Mouse (Mus musculus) limb, embryonic 11.5 days (tissue): ENCODE measurements at regions not wholly inside any gene's neighbourhood (a gene's known extent, or its start where the extent isn't known, plus 50 kb on each side); places are given as distances from the start of the nearest gene placed in this dataset.

Source experiments
- ATAC-seq: fragments of 200-750 bp; cut with Nextera tagmentation; 2 replicates; pipeline ENCODE4 v1.8.0; 2017; ENCODE audit warnings: low read depth; ENCODE audit not compliant: insufficient number of reproducible peaks, low FRiP score, low TSS enrichment
- DNase-seq: peaks from one replicate; pipeline ENCODE4 v3.0.0-alpha.2; 2015; ENCODE audit warnings: low spot score
- H3K27ac ChIP-seq: fragments of 300-500 bp; sonication (generic); replicated peaks from 2 replicates; pipeline ENCODE4 v1.5.1; 2014; ENCODE audit warnings: low read depth, mild to moderate bottlenecking, low read length
- H3K27me3 ChIP-seq: fragments of 300-500 bp; sonication (generic); 2 replicates; pipeline ENCODE4 v1.6.1; 2014; ENCODE audit warnings: mild to moderate bottlenecking, low read length, mixed read lengths; ENCODE audit not compliant: control insufficient read depth, insufficient read depth
- H3K36me3 ChIP-seq: fragments of 300-500 bp; sonication (generic); 2 replicates; pipeline ENCODE4 v1.6.1; 2014; ENCODE audit warnings: mild to moderate bottlenecking, low read length, moderate library complexity, mixed read lengths; ENCODE audit not compliant: control insufficient read depth, insufficient read depth
- H3K4me1 ChIP-seq: fragments of 300-500 bp; sonication (generic); 2 replicates; pipeline ENCODE4 v1.6.1; 2014; ENCODE audit warnings: low read length, mixed read lengths; ENCODE audit not compliant: control insufficient read depth, insufficient read depth
- H3K4me2 ChIP-seq: fragments of 300-500 bp; sonication (generic); 2 replicates; pipeline ENCODE4 v1.6.1; 2014; ENCODE audit warnings: low read depth, mild to moderate bottlenecking, moderate library complexity; ENCODE audit not compliant: severe bottlenecking
- H3K4me3 ChIP-seq: fragments of 300-500 bp; sonication (generic); 2 replicates; pipeline ENCODE4 v1.5.1; 2014; ENCODE audit warnings: low read depth, low read length
- H3K9ac ChIP-seq: fragments of 300-500 bp; sonication (generic); 2 replicates; pipeline ENCODE4 v1.6.1; 2014; ENCODE audit warnings: mild to moderate bottlenecking, low read length
- H3K9me3 ChIP-seq: fragments of 300-500 bp; sonication (generic); 2 replicates; pipeline ENCODE4 v1.6.1; 2016; ENCODE audit warnings: low read length; ENCODE audit not compliant: control insufficient read depth
- WGBS: fragments of 180-500 bp; shearing (Covaris S2); extraction: QIAGEN DNeasy Blood & Tissue Kit; methylation state at CpG from one replicate; pipeline ENCODE4 v1.1.7; 2014; 5-methylcytosine and 5-hydroxymethylcytosine counted together

DNA sequence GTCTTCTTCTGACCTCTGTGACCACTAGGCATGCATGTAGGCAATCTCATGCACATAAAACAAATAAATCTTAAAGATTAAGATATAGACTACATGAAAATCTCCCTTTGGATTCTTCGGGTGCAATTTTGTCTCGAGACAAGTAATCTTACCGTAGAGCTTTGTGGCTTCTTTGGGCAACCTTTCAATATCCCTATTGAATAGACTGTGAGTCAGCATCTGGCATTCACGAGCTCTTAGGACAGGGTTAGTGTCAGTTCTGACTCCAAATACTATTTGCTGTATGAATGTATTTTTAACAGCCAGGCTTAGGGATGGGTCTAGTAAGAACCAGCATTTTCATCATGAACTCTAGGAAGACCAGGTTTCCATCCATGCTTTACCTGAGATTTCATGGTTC is 208.7 kb upstream of the Pik3r1 start:
- no peaks in the 10 kb centered on the region for H3K9me3 ChIP-seq
- WGBS, result 95% methylated on average over 4 of the region's 4 CpGs

GRCm38 (mm10) chr13:101980171-101980835 is 212.3 kb upstream of the Pik3r1 start:
- Histone ChIP-seq H3K27me3 (no peaks in the 10 kb centered on the region), H3K9ac (no peak overlapping the region), H3K4me3 (no peak overlapping the region), H3K36me3 (no peaks in the 10 kb centered on the region), H3K27ac (no peak overlapping the region), H3K4me2 (no peak overlapping the region), H3K4me1 (no peaks in the 10 kb centered on the region), H3K9me3 (no peaks in the 10 kb centered on the region)
- 68% methylated on average over 4 of the region's 4 CpGs for WGBS
- DNase-seq, result no peak
- ATAC-seq, result no peak

More for the DNA sequence above, 208.7 kb upstream of the Pik3r1 start:
- Histone ChIP-seq H3K4me3 (no peak overlapping the region), H3K4me2 (no peak overlapping the region), H3K27ac (no peak overlapping the region), H3K36me3 (no peaks in the 10 kb centered on the region), H3K4me1 (no peaks in the 10 kb centered on the region), H3K9ac (no peak overlapping the region), H3K27me3 (no peaks in the 10 kb centered on the region)
- no peak for DNase-seq
- no peak for ATAC-seq

DNA sequence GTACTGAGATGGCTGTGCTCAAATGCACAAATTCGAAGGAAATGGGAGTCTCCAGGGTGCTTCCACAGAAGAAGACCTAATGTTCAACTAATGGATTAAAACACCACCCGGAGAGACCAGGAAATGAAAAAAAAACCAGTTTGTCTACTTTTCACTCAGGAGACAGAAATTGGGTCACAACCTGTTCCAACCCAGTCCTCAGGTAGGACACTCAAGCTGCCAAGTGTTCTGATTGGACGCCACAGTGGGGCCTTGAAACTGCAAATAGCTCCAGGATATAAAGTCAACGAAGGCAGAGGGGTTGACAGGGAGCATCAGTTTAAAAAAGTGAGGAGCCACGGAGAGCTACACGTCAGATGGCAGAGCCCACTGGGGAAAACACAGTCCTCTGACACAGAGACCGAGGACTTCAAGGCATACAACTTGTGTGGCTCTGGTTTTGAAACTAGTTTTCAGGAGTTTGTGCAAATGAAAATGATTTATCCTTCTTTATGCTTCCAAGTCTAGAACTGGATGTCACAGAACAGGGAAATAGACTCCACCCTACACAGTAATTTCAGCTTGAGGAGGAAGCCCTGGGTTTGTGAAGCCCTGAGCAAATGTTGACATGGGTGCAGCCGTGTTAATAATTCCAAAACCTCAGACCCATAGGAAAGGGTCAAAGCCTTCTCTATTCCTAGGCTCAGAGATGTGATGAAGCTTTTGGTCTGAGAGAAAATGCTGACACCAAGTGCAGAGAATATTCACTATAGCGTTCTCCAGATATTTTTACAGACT is 220.8 kb upstream of the Pik3r1 start:
- H3K9ac ChIP-seq, result no peak overlapping the region
- H3K4me3 ChIP-seq, result no peak overlapping the region
- H3K27ac ChIP-seq, result no peak overlapping the region
- no peaks in the 10 kb centered on the region for H3K4me1 ChIP-seq
- H3K9me3 ChIP-seq, result no peaks in the 10 kb centered on the region
- no peak overlapping the region for H3K4me2 ChIP-seq
- no peaks in the 10 kb centered on the region for H3K27me3 ChIP-seq
- ATAC-seq (no peak), DNase-seq (no peak)
- WGBS, result 84% methylated on average over 9 of the region's 9 CpGs
- no peaks in the 10 kb centered on the region for H3K36me3 ChIP-seq

- no peak overlapping the region for H3K9ac ChIP-seq
- H3K27ac ChIP-seq, result no peak overlapping the region
- no peaks in the 10 kb centered on the region for H3K36me3 ChIP-seq
- no peak overlapping the region for H3K4me3 ChIP-seq
- no peaks in the 10 kb centered on the region for H3K4me1 ChIP-seq
- H3K27me3 ChIP-seq, result no peaks in the 10 kb centered on the region
- ATAC-seq (no peak), DNase-seq (no peak)
- 84% methylated on average over 1 of the region's 1 CpGs for WGBS
- no peak overlapping the region for H3K4me2 ChIP-seq
- H3K9me3 ChIP-seq, result no peaks in the 10 kb centered on the region
These were observed 223.7 kb upstream of the Pik3r1 start for GRCm38 (mm10) chr13:101991729-101992128.

GRCm38 (mm10) chr13:101994779-101995178 is 226.8 kb upstream of the Pik3r1 start:
- H3K4me3 ChIP-seq, result no peak overlapping the region
- no peaks in the 10 kb centered on the region for H3K27me3 ChIP-seq
- no peaks in the 10 kb centered on the region for H3K4me1 ChIP-seq
- ATAC-seq (no peak), DNase-seq (no peak)
- H3K9ac ChIP-seq, result no peak overlapping the region
- no peak overlapping the region for H3K27ac ChIP-seq
- H3K4me2 ChIP-seq, result no peak overlapping the region
- no peaks in the 10 kb centered on the region for H3K9me3 ChIP-seq
- 32% methylated on average over 3 of the region's 3 CpGs for WGBS
- H3K36me3 ChIP-seq, result no peaks in the 10 kb centered on the region

DNA sequence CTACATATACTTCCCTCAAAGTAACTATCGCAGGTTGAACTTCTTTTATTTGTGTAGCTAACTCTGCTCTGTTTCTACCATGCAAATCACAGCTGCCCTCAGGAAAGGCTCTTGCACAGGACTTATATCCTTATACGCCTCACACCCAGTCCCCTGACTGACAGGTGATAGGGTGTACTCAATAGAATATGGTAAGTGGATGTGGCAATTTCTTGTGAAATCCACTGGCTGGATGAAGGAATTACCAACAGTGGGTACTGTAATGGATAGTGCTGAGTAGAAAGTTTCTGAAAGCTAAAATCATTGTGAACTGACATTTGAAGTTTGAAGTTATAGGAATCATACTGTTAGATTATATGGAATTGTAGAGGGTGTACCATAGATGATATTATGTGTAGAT is 227.5 kb upstream of the Pik3r1 start:
- ATAC-seq (no peak), DNase-seq (no peak)
- H3K36me3 ChIP-seq, result no peaks in the 10 kb centered on the region
- H3K4me1 ChIP-seq, result no peaks in the 10 kb centered on the region
- H3K4me3 ChIP-seq, result no peak overlapping the region
- 95% methylated on average over 2 of the region's 2 CpGs for WGBS
- no peaks in the 10 kb centered on the region for H3K27me3 ChIP-seq
- no peak overlapping the region for H3K4me2 ChIP-seq
- H3K27ac ChIP-seq, result no peak overlapping the region
- no peaks in the 10 kb centered on the region for H3K9me3 ChIP-seq
- H3K9ac ChIP-seq, result no peak overlapping the region

- WGBS, result 62% methylated on average over 5 of the region's 5 CpGs
- Histone ChIP-seq H3K27ac (no peak overlapping the region), H3K4me1 (no peaks in the 10 kb centered on the region), H3K4me2 (no peak overlapping the region), H3K27me3 (no peaks in the 10 kb centered on the region), H3K9me3 (no peaks in the 10 kb centered on the region), H3K4me3 (no peak overlapping the region), H3K9ac (no peak overlapping the region), H3K36me3 (no peaks in the 10 kb centered on the region)
- no peak for ATAC-seq
- no peak for DNase-seq
These were observed 228.1 kb upstream of the Pik3r1 start for GRCm38 (mm10) chr13:101996144-101996543.

DNA sequence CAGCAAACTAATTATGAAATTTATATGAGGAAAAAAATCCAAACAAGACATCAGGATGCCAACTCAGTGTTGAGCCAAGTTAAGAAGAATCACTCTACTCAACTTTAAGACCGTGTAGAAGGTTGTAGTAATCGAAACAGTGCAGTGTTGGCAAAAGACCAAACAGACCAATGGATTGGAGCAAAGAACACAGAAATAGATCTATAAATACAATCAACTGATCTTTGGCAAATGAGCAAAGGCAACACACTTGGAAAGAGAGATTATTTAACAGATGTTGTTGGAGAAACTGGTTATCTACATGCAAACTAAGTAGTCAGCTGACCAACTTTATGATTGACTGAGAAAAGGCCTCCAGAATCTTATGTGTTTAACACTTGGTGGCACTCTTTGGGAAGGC is 229.4 kb upstream of the Pik3r1 start:
- Histone ChIP-seq H3K27me3 (no peaks in the 10 kb centered on the region), H3K4me2 (no peak overlapping the region), H3K9ac (no peak overlapping the region), H3K36me3 (no peaks in the 10 kb centered on the region), H3K4me1 (no peaks in the 10 kb centered on the region), H3K27ac (no peak overlapping the region), H3K9me3 (no peaks in the 10 kb centered on the region), H3K4me3 (no peak overlapping the region)
- ATAC-seq (no peak), DNase-seq (no peak)
- WGBS, result 94% methylated on average over 2 of the region's 2 CpGs
